Mouse (Mus musculus) neural tube, embryonic 15.5 days (tissue): ENCODE measurements around the gene Gpatch3. TPM values are rescaled to one million over a fixed set of nuclear protein-coding genes. Genes with fewer than 3 reads are reported as not detected.

Source experiments
- ATAC-seq: fragments of 200-750 bp; cut with Nextera tagmentation; 2 replicates; pipeline ENCODE4 v1.8.0; 2017; ENCODE audit warnings: mild to moderate bottlenecking, moderate TSS enrichment, moderate library complexity; ENCODE audit not compliant: low FRiP score
- H3K27ac ChIP-seq: fragments of 300-500 bp; sonication (generic); replicated peaks from 2 replicates; pipeline ENCODE4 v1.5.1; 2015; ENCODE audit warnings: mild to moderate bottlenecking, inconsistent platforms
- H3K27me3 ChIP-seq: fragments of 300-500 bp; sonication (generic); replicated peaks from 2 replicates; pipeline ENCODE4 v1.6.1; 2015; ENCODE audit warnings: inconsistent platforms
- H3K36me3 ChIP-seq: fragments of 300-500 bp; sonication (generic); 2 replicates; pipeline ENCODE4 v1.6.1; 2015; ENCODE audit warnings: inconsistent platforms
- H3K4me1 ChIP-seq: fragments of 300-500 bp; sonication (generic); 2 replicates; pipeline ENCODE4 v1.6.1; 2015; ENCODE audit warnings: inconsistent platforms
- H3K4me2 ChIP-seq: fragments of 300-500 bp; sonication (generic); 2 replicates; pipeline ENCODE4 v1.6.1; 2015; ENCODE audit warnings: inconsistent platforms, mild to moderate bottlenecking, moderate library complexity
- H3K4me3 ChIP-seq: fragments of 300-500 bp; sonication (generic); replicated peaks from 2 replicates; pipeline ENCODE4 v1.5.1; 2015; ENCODE audit warnings: mild to moderate bottlenecking, inconsistent platforms
- H3K9ac ChIP-seq: fragments of 300-500 bp; sonication (generic); replicated peaks from 2 replicates; pipeline ENCODE4 v1.6.1; 2015; ENCODE audit warnings: mild to moderate bottlenecking, inconsistent platforms
- H3K9me3 ChIP-seq: fragments of 300-500 bp; sonication (generic); replicated peaks from 2 replicates; pipeline ENCODE4 v1.6.1; 2016; ENCODE audit warnings: inconsistent platforms
- WGBS: fragments of 180-500 bp; shearing (Covaris S2); methylation state at CpG from one replicate; pipeline ENCODE4 v1.1.7; 2015; ENCODE audit warnings: mixed read lengths; 5-methylcytosine and 5-hydroxymethylcytosine counted together
- polyA plus RNA-seq: library from polyadenylated mRNA; unstranded; fragments of >200 nt; fragmentation: Nextera tagmentation; extraction: Ambion mirVana; gene quantifications from 2 replicates; pipeline ENCODE4 v1.2.1, GENCODE M21; 2015

The Gpatch3 gene
- polyA plus RNA-seq, 1 experiment from 2014 or later: 5.8 TPM

DNA sequence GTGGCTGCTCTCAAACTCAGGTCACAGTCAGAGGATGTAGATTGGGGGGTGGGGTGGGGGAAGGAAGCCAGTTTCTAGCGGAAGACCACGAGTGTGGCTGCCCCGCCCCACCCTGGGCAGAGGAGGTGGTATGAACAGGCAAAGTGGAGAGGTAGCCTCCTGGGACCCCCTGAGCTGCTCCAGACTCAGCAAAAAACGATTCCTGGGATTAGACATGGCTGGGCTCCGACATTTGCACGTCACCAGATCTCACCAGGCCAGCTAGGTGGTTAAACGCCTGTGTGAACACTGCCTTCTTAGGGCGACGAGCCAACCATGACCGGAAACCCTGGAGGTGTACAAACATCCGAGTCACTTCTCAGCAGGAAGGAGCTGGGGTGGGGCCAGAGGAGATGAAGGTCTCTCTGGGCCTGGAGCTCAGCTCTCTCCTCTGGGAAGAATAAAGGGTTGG, 51.1 kb downstream of the Gpatch3 start:
- WGBS: 69% methylated on average over 11 of the region's 11 CpGs
- Histone ChIP-seq H3K9ac (no peak overlapping the region), H3K27me3 (no peaks in the 10 kb centered on the region), H3K4me3 (no peak overlapping the region), H3K27ac (no peak overlapping the region), H3K36me3 (peaks cover 38% of the 10 kb centered on the region), H3K9me3 (no peaks in the 10 kb centered on the region), H3K4me1 (peaks cover 10% of the 10 kb centered on the region), H3K4me2 (no peak overlapping the region)
- no peak for ATAC-seq

DNA sequence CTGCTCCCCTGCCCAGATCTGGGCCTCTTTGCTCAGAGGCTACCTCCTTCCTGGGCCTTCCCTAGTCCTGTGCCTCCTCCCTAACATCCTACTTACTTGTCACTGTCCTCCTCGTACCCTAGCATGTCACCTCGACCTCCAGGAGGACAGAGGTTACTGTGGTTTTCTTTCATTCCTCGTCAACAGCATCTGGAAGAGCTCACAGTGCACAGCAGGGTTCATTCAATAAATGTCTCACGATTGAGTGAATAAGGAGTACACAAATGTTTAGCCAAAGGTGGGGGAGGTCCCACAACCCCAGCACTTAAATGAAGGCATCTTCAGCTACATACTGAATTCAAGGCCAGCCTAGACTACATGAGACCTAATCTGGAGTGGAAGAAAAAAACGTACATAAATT, 51.7 kb downstream of the Gpatch3 start:
- H3K36me3 ChIP-seq: peaks cover 34% of the 10 kb centered on the region
- H3K9me3 ChIP-seq: no peaks in the 10 kb centered on the region
- H3K27me3 ChIP-seq: no peaks in the 10 kb centered on the region
- H3K27ac ChIP-seq: no peak overlapping the region
- no peak overlapping the region for H3K4me2 ChIP-seq
- ATAC-seq: no peak
- WGBS: 52% methylated on average over 5 of the region's 5 CpGs
- H3K4me1 ChIP-seq: peaks cover 16% of the 10 kb centered on the region
- H3K4me3 ChIP-seq: no peak overlapping the region
- no peak overlapping the region for H3K9ac ChIP-seq

DNA sequence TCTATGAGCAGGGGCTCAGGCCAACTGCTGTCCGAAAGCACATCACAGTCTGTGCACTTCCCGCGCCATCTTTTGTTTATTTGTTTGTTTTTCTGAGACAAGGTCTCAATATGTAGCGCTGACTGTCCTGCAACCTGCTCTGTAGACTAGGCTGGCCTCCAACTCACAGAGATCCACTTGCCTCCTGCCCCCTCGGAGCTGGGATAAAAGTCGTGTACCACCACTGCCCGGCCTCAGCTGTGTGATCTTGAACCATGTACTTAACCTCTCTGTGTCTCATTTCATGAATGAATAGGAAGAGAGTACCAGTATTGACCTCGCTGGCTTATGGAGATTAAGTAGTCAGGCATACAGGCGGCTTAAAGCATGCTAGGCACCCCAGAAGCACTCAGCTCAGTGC, 52.1 kb downstream of the Gpatch3 start:
- H3K4me1 ChIP-seq: peaks cover 20% of the 10 kb centered on the region
- H3K4me3 ChIP-seq: no peak overlapping the region
- 90% methylated on average over 9 of the region's 9 CpGs for WGBS
- H3K4me2 ChIP-seq: no peak overlapping the region
- H3K9me3 ChIP-seq: no peaks in the 10 kb centered on the region
- H3K27ac ChIP-seq: no peak overlapping the region
- no peak for ATAC-seq
- no peak overlapping the region for H3K9ac ChIP-seq
- H3K27me3 ChIP-seq: no peaks in the 10 kb centered on the region
- peaks cover 34% of the 10 kb centered on the region for H3K36me3 ChIP-seq

DNA sequence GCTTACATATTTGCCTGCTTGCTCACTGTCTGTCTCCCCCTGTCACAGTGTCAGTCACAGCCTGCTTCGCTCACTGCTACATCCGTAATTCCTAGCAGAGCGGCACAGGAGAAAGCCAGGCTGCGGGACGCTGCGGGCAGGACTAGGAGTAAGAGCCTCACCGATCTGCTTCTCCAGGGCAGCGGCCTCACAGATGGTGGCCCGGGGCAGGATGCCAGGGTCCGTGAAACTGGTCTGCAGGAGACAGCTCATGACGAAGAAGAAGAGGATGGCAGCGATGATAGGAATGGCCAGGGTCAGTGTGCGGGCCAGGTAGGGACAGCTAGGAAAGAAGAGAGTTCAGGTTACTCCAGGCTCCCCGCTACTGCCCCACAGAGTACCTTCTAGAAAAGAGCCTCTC, 52.5 kb downstream of the Gpatch3 start:
- Histone ChIP-seq H3K9ac (no peak overlapping the region), H3K9me3 (no peaks in the 10 kb centered on the region), H3K36me3 (peaks cover 34% of the 10 kb centered on the region), H3K4me1 (peaks cover 24% of the 10 kb centered on the region), H3K27ac (no peak overlapping the region), H3K4me3 (no peak overlapping the region), H3K4me2 (no peak overlapping the region), H3K27me3 (no peaks in the 10 kb centered on the region)
- WGBS: 90% methylated on average over 14 of the region's 14 CpGs
- no peak for ATAC-seq

DNA sequence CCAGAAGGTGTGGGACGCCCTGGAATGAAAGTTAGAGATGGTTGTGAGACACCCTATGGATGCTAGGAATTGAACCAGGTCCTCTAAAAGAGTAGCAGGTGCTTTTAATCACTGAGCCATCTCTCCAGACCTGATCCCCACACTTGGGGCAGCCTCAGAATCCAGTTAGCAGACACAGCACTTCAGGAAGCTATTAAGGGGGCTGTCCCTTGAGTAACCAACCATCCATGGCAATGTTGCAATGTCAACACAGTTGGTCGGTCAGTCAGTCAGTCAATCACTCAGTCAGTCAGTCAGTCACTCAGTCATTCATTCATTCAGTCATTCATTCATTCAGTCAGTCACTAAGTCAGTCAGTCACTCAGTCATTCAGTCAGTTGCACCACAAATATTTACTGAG, 54.0 kb downstream of the Gpatch3 start:
- no peak overlapping the region for H3K4me3 ChIP-seq
- no peak overlapping the region for H3K9ac ChIP-seq
- WGBS: 81% methylated on average over 2 of the region's 2 CpGs
- no peak overlapping the region for H3K4me2 ChIP-seq
- no peaks in the 10 kb centered on the region for H3K27me3 ChIP-seq
- peaks cover 34% of the 10 kb centered on the region for H3K36me3 ChIP-seq
- no peaks in the 10 kb centered on the region for H3K9me3 ChIP-seq
- no peak overlapping the region for H3K27ac ChIP-seq
- peaks cover 32% of the 10 kb centered on the region for H3K4me1 ChIP-seq
- ATAC-seq: no peak

DNA sequence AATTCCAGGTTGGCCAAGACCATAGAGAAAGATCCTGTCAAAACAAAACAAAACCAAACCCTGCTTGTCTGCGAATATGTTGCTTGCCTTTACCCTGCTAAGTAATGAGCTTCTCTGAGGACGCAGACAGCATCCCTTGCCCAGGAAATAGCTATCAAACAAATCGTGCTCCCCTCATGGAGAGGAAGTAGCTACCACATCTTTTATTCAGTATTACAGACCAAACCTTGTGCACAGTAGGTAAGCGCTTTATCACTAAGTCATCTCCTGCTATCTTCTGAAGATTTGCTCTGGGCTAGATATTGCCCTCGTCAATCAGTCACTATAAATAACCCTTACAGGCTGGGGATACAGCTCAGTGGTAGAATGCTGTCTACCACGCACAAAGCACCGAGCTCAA, 54.6 kb downstream of the Gpatch3 start:
- H3K9ac ChIP-seq: no peak overlapping the region
- H3K4me3 ChIP-seq: no peak overlapping the region
- WGBS: 74% methylated on average over 7 of the region's 7 CpGs
- no peak overlapping the region for H3K27ac ChIP-seq
- no peak overlapping the region for H3K4me2 ChIP-seq
- H3K27me3 ChIP-seq: no peaks in the 10 kb centered on the region
- no peak for ATAC-seq
- H3K9me3 ChIP-seq: no peaks in the 10 kb centered on the region
- H3K4me1 ChIP-seq: peaks cover 34% of the 10 kb centered on the region
- peaks cover 27% of the 10 kb centered on the region for H3K36me3 ChIP-seq

DNA sequence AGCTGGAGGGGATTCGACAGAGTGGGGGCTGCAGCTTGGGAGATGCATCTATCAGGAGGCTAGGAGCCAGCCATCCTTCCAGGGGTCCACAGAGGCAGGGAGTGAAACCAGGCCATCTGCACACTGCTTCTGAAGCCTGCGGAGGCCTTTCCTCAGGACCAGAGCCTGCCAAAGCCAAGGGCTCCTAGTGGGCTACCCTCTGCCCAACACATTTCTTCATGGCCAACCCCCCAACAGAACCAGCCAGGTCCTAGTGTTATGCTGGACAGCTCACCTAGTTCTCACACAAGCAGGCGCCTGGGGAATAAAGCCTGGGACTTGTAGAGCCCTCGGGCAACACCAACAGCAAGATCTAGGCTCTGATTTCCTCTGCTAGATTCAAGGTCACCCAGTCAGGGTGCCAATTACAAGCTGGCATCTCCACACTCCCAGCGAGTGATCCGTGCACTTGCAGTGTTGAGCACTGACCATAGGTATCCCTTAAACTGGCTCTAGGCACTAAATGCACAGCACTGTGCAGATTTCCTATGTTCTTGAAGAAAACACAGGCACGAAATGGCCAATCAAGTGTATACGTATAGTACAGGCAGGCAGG, 55.9 kb downstream of the Gpatch3 start:
- no peak for ATAC-seq
- WGBS: 88% methylated on average over 8 of the region's 8 CpGs

DNA sequence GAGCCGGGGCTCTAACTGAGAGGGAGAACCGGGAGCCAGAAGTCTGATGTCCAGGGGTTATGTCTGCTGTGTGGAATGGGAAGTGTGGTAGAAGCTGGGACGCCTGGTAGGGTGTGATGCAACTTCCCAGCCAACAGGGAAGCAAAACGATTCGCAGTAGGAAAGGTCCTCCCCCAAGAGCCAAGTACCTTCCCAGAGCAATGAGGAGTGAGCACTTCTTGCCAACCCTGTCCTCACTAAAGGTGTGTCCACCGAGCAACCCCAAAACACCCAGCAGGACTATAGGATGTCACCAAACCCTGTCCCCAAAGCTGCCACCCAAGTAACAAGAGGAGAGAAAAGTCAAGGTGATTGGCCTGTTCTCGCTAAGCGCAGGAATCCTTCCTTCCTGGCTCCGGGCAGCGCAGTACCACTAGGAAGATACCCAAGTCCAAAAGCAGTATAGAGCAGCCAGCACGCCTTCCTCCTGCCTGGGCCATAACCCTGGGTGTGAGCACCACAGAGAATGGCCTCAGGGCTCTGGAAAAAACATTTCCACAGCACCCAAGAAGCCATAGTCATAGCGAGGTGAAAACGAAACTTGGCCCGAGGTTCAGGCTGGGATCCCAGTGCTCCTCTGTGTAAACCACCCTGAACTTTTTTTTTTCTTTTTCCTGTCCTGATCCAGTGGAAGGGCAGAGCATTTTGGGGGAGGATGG, 56.7 kb downstream of the Gpatch3 start:
- Histone ChIP-seq H3K4me1 (peaks cover 34% of the 10 kb centered on the region), H3K9me3 (no peaks in the 10 kb centered on the region), H3K9ac (no peak overlapping the region), H3K27me3 (no peaks in the 10 kb centered on the region), H3K36me3 (peaks cover 9% of the 10 kb centered on the region), H3K4me2 (peak overlapping the region; percentile 90), H3K27ac (no peak overlapping the region), H3K4me3 (peak overlapping the region; percentile 77; the same call in 1 of the 2 replicates)
- WGBS: 82% methylated on average over 14 of the region's 14 CpGs
- no peak for ATAC-seq

More for the DNA sequence above, 55.9 kb downstream of the Gpatch3 start:
- Histone ChIP-seq H3K27ac (no peak overlapping the region), H3K4me3 (no peak overlapping the region), H3K9me3 (no peaks in the 10 kb centered on the region), H3K27me3 (no peaks in the 10 kb centered on the region), H3K9ac (no peak overlapping the region), H3K36me3 (peaks cover 17% of the 10 kb centered on the region), H3K4me1 (peaks cover 34% of the 10 kb centered on the region), H3K4me2 (0 out of 2 replicates have a peak overlapping the region, but pooled peaks have one; percentile 90)

DNA sequence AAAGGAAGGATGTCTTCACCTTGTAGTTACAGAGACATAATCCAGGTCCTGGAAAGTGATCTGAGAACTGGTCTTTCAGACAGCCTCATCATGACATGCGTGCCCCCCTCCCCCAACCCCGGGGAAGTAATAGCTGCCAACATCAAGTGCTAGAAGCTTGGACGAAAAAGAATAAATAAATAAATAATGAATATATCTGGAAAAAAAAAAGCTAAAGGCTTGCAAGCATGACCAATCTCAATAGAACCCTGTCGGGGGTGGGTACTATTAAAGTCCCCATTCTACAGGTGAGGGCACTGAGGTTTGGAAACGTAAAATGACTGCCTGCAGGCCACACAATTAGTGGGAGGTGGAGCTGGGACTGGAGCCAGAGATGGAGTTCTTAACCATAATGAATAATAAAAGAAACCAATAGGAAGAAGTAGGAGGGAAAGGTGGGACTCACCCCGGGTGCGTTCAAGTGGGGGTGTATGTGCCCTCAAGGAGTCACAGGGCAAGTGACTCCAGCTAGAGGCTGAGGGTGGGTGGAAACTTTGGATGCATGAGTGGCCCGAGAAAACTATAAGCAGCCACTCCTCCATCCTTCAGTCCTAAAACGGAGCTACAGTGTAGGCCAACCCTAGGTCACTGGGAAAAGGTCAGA, 57.3 kb downstream of the Gpatch3 start:
- Histone ChIP-seq H3K36me3 (peaks cover 3% of the 10 kb centered on the region; the same call in 1 of the 2 replicates), H3K27ac (peak overlapping the region; percentile 86; the same call in 1 of the 2 replicates), H3K27me3 (no peaks in the 10 kb centered on the region), H3K4me1 (peaks cover 34% of the 10 kb centered on the region), H3K9me3 (no peaks in the 10 kb centered on the region), H3K4me2 (peak overlapping the region; percentile 90), H3K9ac (peak overlapping the region; percentile 87), H3K4me3 (peak overlapping the region; percentile 77)
- WGBS: 34% methylated on average over 9 of the region's 9 CpGs
- ATAC-seq: no peak

DNA sequence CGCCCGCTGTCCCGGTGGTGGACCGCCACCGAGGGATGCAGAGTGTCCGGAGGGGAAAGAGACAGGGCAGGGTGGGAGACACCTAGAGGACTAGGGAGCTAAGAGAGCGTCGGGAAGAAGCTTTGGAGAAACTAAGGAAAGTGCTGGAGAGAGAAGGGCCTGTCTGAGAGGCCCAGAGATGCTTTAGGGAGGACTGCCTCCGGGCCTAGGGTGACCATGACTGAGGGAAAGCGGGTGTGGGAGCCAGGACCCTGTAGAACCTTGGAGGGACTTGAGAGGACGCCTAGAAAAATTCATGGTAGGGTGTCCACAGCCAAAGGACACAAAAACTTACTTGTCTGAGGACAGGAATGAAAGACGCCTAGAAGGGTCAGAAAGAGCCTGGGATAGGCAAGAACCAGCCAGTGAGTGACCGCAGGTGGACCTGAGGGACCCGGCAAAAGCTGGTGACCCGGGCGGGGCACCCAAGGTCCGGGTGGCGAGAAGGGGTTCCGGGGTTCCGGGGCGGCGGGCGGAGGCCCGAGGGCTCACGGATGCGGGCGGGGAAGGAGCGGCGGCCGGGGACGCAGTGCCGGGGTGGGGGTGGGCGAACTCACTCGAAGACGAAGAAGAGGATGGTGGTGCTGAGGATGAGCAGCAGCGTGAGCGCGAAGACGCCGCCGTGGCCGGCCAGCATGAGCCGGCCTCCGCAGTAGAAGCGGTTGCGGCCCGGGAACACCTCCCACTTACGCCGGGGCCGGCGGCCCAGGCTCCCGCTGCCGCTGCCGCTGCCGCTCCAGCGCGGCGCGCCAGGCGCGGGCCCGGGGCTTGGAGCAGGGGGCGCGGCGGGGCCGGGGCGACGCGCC, 58.2 kb downstream of the Gpatch3 start:
- H3K4me1 ChIP-seq: peaks cover 34% of the 10 kb centered on the region
- ATAC-seq: peak; percentile 77
- H3K27me3 ChIP-seq: no peaks in the 10 kb centered on the region
- no peaks in the 10 kb centered on the region for H3K36me3 ChIP-seq
- peak overlapping the region; percentile 77 for H3K4me3 ChIP-seq
- peak overlapping the region; percentile 90 for H3K4me2 ChIP-seq
- peak overlapping the region; percentile 87 for H3K9ac ChIP-seq
- H3K9me3 ChIP-seq: no peaks in the 10 kb centered on the region
- peak overlapping the region; percentile 86 for H3K27ac ChIP-seq
- 1% methylated on average over 54 of the region's 69 CpGs for WGBS

DNA sequence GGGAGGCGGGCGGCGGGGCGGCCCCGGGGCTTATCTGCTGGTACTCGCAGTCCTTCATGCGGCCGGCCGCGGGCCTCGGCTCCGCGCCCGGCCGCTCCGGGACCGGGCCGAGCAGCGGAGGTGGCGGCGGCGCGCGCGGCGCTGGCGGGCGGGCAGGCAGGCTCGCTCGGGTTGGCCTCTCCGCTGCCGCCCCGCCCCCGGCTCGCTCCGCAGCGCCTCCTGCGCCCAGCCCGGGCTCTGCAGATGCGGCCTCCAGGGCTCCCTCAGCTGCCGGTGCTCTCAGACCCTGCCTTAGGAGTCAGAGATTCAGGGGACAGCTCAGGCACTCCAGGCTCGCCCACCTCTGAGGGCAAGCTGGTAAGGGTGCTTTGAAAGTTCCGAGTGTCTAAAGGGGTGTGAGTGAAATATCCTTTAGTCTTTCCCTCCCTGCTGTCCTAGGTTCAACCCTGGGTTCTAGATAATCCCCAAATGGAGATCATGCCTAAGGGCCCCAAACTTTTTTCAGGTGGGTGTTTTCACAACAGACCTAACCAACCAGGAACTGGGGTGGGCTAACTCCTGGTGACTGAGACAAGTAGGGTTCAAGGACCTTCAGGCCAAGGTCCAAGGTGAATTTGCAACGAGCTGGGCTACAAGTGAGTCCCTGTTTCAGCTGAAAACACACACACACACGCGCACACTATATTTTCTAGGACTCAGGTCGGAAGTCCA, 58.9 kb downstream of the Gpatch3 start:
- Histone ChIP-seq H3K9me3 (no peaks in the 10 kb centered on the region), H3K4me2 (peak overlapping the region; percentile 90), H3K27ac (peak overlapping the region; percentile 86), H3K4me1 (peaks cover 34% of the 10 kb centered on the region), H3K27me3 (no peaks in the 10 kb centered on the region), H3K36me3 (no peaks in the 10 kb centered on the region), H3K4me3 (peak overlapping the region; percentile 77), H3K9ac (peak overlapping the region; percentile 87)
- 15% methylated on average over 24 of the region's 47 CpGs for WGBS
- peak; percentile 92 for ATAC-seq
